Mouse (Mus musculus) cerebellum, adult 9-11 months (tissue): Measurements from ENCODE around the gene Iqub.
A peak's percentile ranks its signal among the peaks of the same experiment; 100 is the strongest.

Source experiments
- DNase-seq: peaks from one replicate; pipeline ENCODE4 v3.0.0; 2022

Gene Iqub

GRCm38 (mm10) chr6:24514552-24515284 lies at the start of gene Iqub:
Gene Iqub (minus strand): TSS chr6:24515067.
- peak; percentile 54 for DNase-seq

DNA sequence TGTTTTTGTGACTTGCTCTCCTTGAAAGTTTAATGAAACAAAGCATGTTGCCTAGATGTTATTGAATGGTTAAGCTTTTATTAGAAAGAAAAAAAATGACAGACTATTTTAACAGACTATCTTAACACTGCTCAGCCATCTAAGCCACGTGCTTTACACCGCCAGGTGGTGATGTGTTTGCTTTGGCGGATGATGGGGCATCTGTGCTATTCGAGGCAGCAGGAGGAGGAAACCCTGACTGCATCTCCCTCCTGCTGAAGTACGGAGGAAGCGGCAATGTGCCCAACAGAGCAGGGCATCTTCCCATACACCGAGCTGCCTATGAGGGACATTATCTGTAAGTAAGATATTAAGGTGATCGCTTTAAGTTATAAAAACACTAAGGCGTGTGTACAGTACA lies 49.2 kb upstream of the Iqub start:
- peak; percentile 44 for DNase-seq

GRCm38 (mm10) chr6:24555488-24555887 lies 40.6 kb upstream of the Iqub start:
- DNase-seq: no peak

DNA sequence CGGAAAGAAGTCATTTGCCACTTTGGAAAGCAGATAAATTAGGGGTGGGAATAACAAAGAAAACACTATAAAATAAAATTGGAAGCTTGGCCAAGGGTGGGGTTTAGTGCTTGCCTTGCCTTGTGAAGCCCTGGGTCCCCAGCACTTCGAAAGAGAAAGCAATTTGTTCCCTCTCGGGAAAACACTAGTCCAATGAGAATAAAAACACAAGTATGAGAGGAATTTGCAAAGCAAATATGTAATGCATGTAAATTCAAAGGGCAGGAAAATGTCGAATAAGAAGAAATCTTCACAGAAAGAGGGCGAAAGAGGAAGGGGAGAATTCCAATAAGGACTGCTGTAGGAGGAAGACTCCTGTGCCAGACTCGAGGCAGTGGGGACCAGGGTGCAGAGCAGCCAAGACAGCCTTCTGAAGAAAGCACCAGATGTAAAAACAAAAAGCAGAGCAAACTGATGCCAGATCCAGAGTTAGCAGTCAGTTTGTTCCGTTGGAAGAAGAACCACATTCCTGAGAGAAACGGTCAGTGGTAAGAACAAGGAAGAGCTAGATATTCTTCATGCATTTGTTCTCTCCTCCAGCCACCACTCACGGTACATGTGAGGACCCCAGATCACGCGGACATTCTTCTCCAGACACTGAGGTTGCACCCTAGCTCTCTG lies 39.7 kb upstream of the Iqub start:
- no peak for DNase-seq

DNA sequence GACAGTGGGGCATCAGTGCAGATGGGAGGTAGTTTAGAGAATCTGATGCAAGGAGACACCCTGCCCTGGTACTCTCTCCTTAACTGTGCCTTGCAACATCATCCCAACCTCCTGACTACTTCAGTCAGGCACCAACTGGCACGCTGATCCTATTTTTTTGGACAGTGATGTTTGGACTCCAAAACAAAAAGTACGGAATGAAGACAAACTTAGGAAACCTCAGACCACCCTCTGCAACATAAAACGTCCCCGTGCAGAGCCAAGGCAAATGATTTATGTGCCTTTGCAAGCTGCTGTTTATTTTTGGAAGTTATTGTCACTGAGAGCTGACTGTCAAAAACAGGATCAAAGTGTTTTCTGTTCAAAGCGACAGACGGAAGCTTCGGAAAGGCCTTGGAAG lies 37.2 kb upstream of the Iqub start:
- no peak for DNase-seq

DNA sequence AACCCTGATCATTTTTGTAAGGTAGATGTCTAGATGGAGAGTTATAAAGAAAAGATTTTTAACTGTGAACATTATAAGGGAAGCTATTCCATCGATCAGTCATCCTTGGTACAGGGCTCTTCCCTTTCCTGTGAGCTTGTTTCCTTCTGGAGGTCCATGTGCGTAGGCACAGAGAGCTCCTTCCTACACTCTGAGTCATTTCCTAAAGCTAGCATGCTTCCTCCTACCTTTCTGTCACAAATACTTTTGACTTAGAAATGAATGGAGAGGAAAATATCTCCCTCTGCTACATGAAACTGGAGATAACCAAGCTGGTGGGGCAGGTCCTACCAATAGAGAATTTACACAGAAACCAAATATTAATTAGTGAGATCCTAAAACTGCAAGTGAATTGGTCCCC lies 34.9 kb upstream of the Iqub start:
- no peak for DNase-seq

- DNase-seq: no peak
These were observed 32.0 kb upstream of the Iqub start for GRCm38 (mm10) chr6:24546716-24547420.

DNA sequence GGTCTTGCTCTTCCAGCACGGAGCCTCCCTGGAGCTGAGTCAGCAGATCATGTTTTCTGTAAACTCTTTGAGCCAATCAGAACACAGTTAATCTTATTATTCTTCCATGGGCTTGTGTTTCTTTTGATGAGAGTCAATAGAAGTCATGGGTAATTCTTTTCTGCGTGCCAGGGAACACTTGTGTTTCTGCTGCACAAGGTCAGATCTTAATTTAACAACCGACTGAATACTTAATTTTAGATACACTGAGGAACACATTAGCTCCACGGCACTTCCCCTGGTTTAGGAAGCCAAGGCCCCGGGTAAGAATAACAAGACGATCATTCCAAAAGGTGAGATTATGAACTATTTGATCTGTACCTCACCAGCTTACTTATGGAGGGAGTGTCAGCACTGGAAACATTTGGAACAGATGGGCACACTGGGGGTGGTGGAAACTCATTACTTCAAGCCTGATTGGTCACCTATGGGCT lies 28.3 kb upstream of the Iqub start:
- peak; percentile 41 for DNase-seq

- peak; percentile 22 for DNase-seq
These were observed 27.5 kb upstream of the Iqub start for GRCm38 (mm10) chr6:24542393-24542792.

DNA sequence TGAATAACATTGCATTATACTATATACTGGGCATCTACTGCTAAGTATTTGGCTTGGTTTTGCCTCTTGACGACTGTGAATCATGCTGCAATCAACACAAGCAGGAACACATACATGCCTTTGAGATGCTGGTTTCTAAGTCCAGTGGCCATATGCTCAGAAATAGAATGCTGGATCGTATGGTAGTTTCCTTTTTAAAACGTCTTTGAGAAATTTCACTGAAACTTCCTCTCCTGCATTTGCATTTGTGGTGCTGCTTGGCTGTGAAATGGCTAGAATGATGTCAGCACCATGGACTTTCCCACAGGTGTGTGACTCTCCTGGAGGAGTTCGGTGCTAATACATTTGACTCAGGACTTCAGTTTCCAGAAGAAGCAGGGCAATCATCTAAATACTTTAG lies 25.2 kb upstream of the Iqub start:
- no peak for DNase-seq

DNA sequence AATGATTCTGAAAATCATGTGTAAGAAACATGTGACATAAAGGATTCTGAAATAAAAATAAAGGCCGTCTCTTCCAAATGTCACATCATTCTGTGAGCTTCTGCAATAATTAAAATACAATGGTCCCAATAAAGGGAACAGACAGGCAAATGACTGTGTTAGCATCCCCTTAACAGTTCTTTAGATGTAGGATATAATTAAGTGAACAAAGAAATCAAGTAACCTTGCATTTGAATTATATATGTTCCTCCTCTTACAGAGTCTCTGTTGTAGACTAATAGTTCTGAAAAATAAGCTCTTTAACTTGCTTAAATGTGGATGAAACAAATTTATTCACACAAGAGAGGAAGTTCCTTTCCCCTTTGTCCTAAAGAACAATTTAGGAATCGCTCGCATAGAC lies 23.6 kb upstream of the Iqub start:
- no peak for DNase-seq

DNA sequence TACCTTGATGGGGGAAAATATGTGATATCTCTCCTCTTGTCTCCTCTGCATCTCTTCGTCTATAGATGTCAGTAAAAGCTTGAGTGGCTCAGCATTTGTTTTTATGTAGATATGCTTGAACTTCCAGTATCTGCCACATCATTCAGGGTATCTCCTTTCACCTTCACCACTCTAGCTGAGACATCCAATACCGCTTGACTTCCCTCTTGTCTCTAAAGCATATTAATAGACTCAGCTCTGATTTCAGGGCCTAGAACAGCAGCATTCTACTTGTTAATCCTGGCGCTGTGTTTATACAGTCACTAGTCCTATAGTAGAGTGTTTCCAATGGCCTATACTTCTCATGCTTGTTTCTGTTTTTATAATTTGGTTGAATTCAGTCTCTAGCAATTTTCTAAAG lies 17.9 kb upstream of the Iqub start:
- DNase-seq: no peak

GRCm38 (mm10) chr6:24530711-24531420 lies 16.0 kb upstream of the Iqub start:
- DNase-seq: peak; percentile 27

DNA sequence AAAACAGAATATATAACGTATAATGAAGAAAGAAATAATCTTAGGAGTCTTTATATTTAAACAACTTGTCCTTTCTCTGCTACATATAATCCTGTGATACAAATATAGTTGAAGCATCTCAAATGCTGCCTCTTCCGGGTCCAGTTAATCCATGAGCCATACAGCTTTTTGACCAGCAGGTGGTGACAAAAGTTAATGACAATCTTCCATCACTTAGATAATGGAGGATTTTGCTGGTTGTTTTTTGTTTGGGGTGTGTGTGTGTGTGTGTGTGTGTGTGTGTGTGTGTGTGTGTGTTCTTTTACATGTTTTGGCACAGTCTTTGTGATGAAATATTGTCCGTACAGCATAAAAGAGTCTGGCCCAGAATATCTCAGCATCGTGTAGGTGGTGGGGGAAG lies 15.3 kb upstream of the Iqub start:
- peak; percentile 62 for DNase-seq

DNA sequence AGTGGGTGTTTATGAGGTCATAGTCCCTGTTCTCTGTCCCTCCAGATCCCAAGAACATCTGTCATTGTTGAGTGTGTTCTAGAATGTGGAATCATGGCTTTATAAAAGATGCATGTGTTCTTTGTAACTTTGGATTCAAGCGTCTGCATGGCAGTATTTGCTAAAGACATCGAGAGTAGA lies 13.1 kb upstream of the Iqub start, which contains the start of gene Asb15:
TSS of gene Asb15 (plus strand) at position 81 of the 180 bp plus-strand sequence.
- DNase-seq: no peak

DNA sequence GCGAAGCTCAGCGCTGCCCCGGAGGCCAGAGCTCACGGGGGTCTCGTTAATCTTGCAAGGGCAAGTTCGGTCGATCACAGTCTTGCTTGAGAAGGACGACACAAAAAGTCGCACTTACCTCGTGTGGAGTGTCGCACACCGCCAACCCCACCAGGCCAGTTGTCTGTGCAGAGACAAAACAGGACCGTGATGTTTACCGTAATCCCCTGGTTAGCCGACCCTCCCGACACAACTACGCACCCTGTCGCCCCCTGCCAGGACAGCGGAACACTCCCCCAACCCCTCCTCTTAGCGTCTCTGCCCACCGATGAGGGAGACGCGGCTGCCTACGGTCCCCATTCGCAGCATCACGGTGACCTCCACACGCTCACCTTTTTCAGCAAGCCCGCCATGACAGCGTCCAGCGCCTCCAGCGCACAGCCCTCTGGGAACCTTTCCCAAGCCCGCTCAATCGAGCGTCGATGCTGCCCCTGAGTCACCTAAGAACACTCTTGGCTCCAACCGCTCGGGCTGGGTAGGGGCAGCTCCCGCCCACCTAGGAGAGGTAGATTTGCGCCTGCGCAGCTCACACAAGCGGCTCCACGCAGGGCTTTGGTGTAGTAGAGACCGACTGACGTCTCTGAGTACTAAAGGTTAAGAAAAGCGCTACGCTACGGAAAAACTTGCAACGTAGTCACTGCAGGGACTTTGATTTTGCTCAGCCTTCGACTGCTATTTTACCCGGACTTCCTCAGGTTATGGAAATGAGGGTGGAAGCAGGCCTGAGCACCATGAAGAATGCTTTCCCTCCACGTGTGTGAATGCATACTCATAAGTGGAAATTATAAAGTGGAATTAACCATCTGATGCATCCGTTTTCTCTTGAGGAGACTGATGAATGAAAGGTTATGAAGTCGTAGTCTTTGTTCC lies 12.5 kb upstream of the Iqub start, which contains the start of gene Ndufa5:
TSS of gene Ndufa5 (minus strand) at position 859 of the 909 bp plus-strand sequence.
- DNase-seq: peak; percentile 97

DNA sequence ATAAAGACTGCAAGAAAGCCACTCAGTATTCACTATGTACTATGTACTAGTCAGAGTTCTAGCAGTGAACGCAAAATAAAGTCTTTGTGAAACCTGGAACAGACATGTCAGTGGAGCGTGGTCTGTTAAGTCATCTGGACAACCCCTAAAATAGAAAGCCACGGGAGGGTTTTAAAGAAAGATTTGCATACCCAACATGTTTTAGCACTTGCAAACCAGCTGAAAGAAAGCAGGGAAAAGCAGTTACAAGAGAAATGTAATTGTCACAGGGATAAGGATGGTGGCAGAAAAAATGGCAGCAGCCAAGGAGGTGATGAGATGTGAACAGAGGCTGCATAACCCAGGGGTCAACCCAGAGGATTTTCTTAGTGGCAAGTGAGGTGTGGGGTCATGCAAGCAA lies 10.8 kb upstream of the Iqub start:
- no peak for DNase-seq

GRCm38 (mm10) chr6:24516197-24516596 lies 1.3 kb upstream of the Iqub start:
- DNase-seq: no peak

DNA sequence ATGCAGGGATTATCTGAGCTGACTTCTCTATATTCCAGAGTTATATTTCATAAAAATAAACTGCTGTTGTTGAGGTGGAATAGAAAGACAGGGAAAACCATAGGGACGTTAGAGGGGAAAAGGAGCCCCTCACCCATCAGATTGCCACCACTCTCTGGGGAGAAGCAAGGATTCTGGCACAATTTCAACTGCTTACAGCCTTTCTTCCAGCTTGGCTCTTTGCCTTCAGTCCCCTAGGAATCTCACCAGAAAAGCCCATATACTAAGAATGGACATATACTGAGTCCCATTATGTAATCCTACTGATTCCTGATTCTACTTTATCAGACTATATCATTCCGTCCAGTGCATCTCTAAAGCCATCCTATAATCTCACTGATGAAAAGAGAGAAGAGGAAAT lies 10.7 kb downstream of the Iqub start:
- no peak for DNase-seq

DNA sequence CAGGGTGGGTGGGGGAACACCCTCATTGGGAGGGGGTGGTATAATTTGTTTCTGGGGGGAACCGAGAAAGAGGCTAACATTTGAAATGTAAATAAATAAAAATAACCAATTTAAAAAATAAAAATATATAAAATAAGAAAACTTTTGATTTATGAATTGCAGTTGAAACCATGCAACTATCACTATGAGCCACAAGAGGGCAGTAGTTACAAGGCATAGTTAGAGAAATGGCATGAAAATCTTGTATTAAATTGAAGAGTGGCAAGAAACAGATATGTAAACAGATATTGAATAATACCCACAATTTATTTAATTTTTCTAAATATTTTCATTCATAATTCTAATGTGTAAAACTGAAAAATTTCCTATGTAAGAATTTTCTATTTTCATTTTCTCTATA lies 24.5 kb downstream of the Iqub start:
- no peak for DNase-seq

GRCm38 (mm10) chr6:24486530-24486929 lies 28.3 kb downstream of the Iqub start:
- DNase-seq: no peak

- DNase-seq: no peak
These were observed 44.2 kb downstream of the Iqub start for GRCm38 (mm10) chr6:24470571-24471132.
